ENCODE assay signal across 8 mouse cellular contexts in the genomic region with DNA sequence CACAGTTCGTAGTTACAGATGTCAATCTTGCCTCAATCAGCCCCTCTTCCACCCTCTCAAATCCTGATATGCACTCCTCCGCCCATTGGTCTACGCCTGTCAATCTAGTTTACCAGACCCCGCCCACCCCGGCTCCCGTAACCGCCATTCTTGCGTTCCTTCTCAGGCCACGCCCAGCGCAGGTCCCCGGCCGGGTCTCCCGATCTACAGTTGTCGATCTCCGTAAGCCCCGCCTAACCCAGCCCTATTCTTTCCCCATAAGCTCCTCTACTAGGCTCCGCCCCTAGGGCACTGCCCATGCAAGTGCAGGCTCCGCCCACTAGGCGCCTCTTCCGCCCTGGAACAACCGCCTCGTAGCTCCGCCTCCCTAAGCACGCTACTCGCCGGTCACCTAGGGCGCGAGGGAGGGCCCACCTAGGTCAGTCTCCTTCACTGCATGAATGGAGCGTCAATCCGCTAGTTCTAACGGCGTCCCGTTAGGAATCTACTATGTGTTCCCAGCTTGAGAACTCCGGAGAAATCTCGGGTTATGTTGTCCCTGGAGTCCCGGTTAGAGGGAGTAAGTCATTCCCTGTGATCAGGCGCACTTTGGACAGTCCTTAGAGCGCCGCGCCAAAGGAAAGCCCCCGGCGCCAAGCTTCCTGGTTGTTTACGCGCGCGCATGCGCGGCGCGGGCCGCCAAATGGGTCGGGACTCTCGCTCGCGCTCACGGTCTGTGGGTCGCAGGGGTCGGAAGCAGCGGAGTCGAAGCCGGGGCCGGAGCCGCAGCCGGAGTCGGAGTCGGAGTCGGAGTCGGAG. TPM values are rescaled to one million over a fixed set of nuclear protein-coding genes. Genes with fewer than 3 reads are reported as not detected.
DNase-seq lines count a peak whose midpoint lies in the region; ATAC-seq lines count a peak whose summit lies in the region.

A gene (plus strand): TSS at position 554 of the 798 bp plus-strand sequence.

- under 1% methylated on average over 68 of the region's 68 CpGs for WGBS in heart, embryonic 14.5 days
- under 1% methylated on average over 68 of the region's 68 CpGs for WGBS in liver, embryonic 13.5 days (ENCODE audit: insufficient replicate concordance)
- WGBS in stomach, embryonic 16.5 days: under 1% methylated on average over 68 of the region's 68 CpGs

- no peaks in the 10 kb centered on the region for H3K9me3 ChIP-seq in heart, embryonic 14.5 days (ENCODE audit: control insufficient read depth, low read length)
- H3K9me3 ChIP-seq in liver, embryonic 13.5 days (replicated peaks): no peaks in the 10 kb centered on the region
- H3K9me3 ChIP-seq in stomach, embryonic 16.5 days (replicated peaks; ENCODE audit: control insufficient read depth, low read length): no peaks in the 10 kb centered on the region

- H3K27me3 ChIP-seq in heart, embryonic 14.5 days (ENCODE audit: control insufficient read depth, insufficient read depth, low read length): no peaks in the 10 kb centered on the region
- no peaks in the 10 kb centered on the region for H3K27me3 ChIP-seq in liver, embryonic 13.5 days
- no peaks in the 10 kb centered on the region for H3K27me3 ChIP-seq in stomach, embryonic 16.5 days (ENCODE audit: control insufficient read depth, insufficient read depth, low read length)

- H3K4me1 ChIP-seq in heart, embryonic 14.5 days (ENCODE audit: control insufficient read depth in 2 of 2, insufficient read depth in 2 of 2, low read length in 2 of 2): peaks cover 24 to 34% of the 10 kb centered on the region in 2 experiments
- peaks cover 64% of the 10 kb centered on the region for H3K4me1 ChIP-seq in liver, embryonic 13.5 days (replicated peaks)
- H3K4me1 ChIP-seq in stomach, embryonic 16.5 days (ENCODE audit: control insufficient read depth, insufficient read depth, low read length): peaks cover 37% of the 10 kb centered on the region

- peak within 1 kb of the TSS; percentile 89 to 96 for H3K27ac ChIP-seq in heart, embryonic 14.5 days (replicated peaks in 1 of 2; ENCODE audit: control insufficient read depth in 1 of 2, insufficient read depth in 1 of 2, low read depth in 2 of 2, low read length in 2 of 2)
- H3K27ac ChIP-seq in liver, embryonic 13.5 days: peak within 1 kb of the TSS; percentile 90
- H3K27ac ChIP-seq in stomach, embryonic 16.5 days (ENCODE audit: low read length): peak within 1 kb of the TSS; percentile 89

- peaks cover 52% of the 10 kb centered on the region for H3K36me3 ChIP-seq in heart, embryonic 14.5 days (ENCODE audit: control insufficient read depth, insufficient read depth, low read length)
- H3K36me3 ChIP-seq in liver, embryonic 13.5 days: peaks cover 59% of the 10 kb centered on the region
- H3K36me3 ChIP-seq in stomach, embryonic 16.5 days (ENCODE audit: control insufficient read depth, insufficient read depth, low read length): peaks cover 32% of the 10 kb centered on the region

- peak; percentile 100 for DNase-seq in c-Kit-negative CD71-positive TER-119-positive erythroid progenitor cells, embryonic 14.5 days (ENCODE audit: low read depth, low spot score)
- DNase-seq in fibroblast of lung, adult 2 months (ENCODE audit: low read depth): peak; percentile 100
- DNase-seq in kidney, postnatal 14 days: peak; percentile 100
- DNase-seq in liver, embryonic 13.5 days: peak; percentile 100
- peak; percentile 98 for DNase-seq in neural tube, embryonic 10.5 days (ENCODE audit: extremely low spot score, low spot score)

- H3K4me2 ChIP-seq in heart, embryonic 14.5 days (ENCODE audit: low read length): peak within 1 kb of the TSS; percentile 92
- peak within 1 kb of the TSS; percentile 95 for H3K4me2 ChIP-seq in liver, embryonic 13.5 days
- H3K4me2 ChIP-seq in stomach, embryonic 16.5 days (ENCODE audit: low read depth, low read length): peak within 1 kb of the TSS; percentile 96

- peak; percentile 84 for ATAC-seq in CD4-positive, CD25-positive, alpha-beta regulatory T cell, adult 4 months
- peak; percentile 91 for ATAC-seq in heart, embryonic 14.5 days (ENCODE audit: insufficient number of reproducible peaks, insufficient read depth, low FRiP score, low read depth)
- ATAC-seq in liver, embryonic 13.5 days (ENCODE audit: low read depth): peak; percentile 85
- peak; percentile 94 for ATAC-seq in stomach, embryonic 16.5 days (ENCODE audit: insufficient read depth, low FRiP score)

- peak within 1 kb of the TSS; percentile 80 to 92 for H3K4me3 ChIP-seq in heart, embryonic 14.5 days (ENCODE audit: control insufficient read depth in 1 of 2, insufficient read depth in 1 of 2, low read depth in 1 of 2, low read length in 2 of 2)
- H3K4me3 ChIP-seq in liver, embryonic 13.5 days (replicated peaks): peak within 1 kb of the TSS; percentile 99
- peak within 1 kb of the TSS; percentile 96 for H3K4me3 ChIP-seq in stomach, embryonic 16.5 days (replicated peaks; ENCODE audit: low read length)

- peak within 1 kb of the TSS; percentile 93 for H3K9ac ChIP-seq in heart, embryonic 14.5 days (ENCODE audit: low read length)
- peak within 1 kb of the TSS; percentile 97 for H3K9ac ChIP-seq in liver, embryonic 13.5 days
- H3K9ac ChIP-seq in stomach, embryonic 16.5 days (ENCODE audit: low read length): peak within 1 kb of the TSS; percentile 93

RNA-seq across cellular contexts. Expression of the gene that starts here (rescaled TPM):
- 1 to 10 TPM; 4.2 to 4.7 TPM for polyA plus RNA-seq in CD4-positive, CD25-positive, alpha-beta regulatory T cell, adult 4 months (2017; shearing (Covaris generic))
- 16.6 and 16.9 TPM in 2 replicates for polyA plus RNA-seq in heart, embryonic 14.5 days (2014; fragmentation: Nextera tagmentation; extraction: Ambion mirVana)
- 29.5 and 33.0 TPM in 2 replicates for polyA plus RNA-seq in liver, embryonic 13.5 days (2015; fragmentation: Nextera tagmentation; extraction: Ambion mirVana)
- 22.4 and 26.7 TPM in 2 replicates for polyA plus RNA-seq in stomach, embryonic 16.5 days (2015; fragmentation: Nextera tagmentation; extraction: Ambion mirVana)

Comparison
In these comparisons a context has a peak if more than half of its experiments do, and no peak if none do; other contexts are left out.
1. Peak in every context shown above with its lines: DNase-seq, ATAC-seq, H3K4me3 ChIP-seq and H3K27ac ChIP-seq.